Mouse (Mus musculus) brain, adult 2 months (tissue): ENCODE measurements around the gene Fam129b.

Experiments
- DNase-seq: peaks from one replicate; pipeline ENCODE4 v3.0.0; 2011; ENCODE audit warnings: low read depth, low spot score

Fam129b gene

DNA sequence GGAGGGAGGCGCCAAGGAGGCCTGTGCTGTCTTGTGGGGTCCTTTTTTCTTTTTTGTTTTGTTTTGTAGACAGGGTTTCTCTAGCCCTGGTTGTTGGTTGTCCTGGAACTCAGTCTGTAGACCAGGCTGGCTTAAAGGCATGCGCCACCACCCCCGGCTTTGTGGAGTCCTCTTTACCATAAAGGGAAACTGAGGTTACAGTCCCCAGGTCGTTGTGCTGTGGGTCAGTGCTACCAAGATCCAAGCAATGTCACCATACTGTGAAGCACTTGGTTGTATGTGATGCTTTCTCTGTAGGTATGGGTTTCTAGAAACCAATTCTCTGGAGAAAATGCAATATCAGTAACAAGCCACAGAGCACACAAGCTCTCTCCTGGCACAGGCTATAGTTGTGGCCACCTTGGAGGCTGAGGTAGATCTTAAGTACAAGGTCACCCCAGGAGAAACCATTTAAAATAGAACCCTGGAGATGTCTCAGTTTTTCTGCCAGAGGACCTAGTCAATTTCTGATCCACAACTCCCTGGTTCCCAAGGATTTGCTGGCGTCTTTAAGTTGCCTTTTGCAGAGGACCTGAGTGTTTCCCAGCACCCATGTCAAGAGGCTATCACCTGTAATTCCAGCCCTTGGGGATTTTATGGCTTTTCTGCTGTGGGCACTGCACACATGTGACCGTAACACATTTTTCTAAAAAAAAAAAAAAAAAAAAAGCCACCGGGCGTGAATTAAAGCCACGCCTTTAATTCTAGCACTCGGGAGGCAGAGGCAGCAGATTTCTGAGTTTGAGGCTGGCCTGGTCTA lies 88.9 kb downstream of the Fam129b start:
- DNase-seq, result no peak

- no peak for DNase-seq
Observed at GRCm38 (mm10) chr2:32965511-32966183, 89.7 kb downstream of the Fam129b start.

DNA sequence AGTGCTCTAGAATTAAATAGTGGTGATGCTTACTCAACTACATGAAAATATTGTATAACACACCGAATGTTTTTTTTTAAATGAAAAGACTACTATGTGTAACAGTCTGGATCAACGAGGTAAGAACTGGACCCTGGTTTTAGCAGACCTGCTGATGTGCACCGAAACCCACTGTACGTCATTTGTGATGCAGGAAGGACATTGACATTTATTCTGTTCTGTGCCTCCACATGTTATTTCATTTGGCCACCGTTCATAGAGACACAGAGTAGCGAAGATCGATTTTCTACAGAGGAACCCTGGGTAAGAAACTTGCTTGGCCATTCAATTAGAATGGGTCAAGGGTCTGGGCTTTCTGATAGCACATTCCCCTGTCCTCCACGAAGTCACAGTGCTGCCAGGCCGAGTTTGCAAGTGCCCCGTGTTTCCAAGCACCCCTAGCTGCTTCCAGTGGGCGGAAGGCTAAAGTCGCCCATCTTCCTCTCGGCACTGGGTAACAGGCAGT lies 90.3 kb downstream of the Fam129b start:
- DNase-seq, result no peak

DNA sequence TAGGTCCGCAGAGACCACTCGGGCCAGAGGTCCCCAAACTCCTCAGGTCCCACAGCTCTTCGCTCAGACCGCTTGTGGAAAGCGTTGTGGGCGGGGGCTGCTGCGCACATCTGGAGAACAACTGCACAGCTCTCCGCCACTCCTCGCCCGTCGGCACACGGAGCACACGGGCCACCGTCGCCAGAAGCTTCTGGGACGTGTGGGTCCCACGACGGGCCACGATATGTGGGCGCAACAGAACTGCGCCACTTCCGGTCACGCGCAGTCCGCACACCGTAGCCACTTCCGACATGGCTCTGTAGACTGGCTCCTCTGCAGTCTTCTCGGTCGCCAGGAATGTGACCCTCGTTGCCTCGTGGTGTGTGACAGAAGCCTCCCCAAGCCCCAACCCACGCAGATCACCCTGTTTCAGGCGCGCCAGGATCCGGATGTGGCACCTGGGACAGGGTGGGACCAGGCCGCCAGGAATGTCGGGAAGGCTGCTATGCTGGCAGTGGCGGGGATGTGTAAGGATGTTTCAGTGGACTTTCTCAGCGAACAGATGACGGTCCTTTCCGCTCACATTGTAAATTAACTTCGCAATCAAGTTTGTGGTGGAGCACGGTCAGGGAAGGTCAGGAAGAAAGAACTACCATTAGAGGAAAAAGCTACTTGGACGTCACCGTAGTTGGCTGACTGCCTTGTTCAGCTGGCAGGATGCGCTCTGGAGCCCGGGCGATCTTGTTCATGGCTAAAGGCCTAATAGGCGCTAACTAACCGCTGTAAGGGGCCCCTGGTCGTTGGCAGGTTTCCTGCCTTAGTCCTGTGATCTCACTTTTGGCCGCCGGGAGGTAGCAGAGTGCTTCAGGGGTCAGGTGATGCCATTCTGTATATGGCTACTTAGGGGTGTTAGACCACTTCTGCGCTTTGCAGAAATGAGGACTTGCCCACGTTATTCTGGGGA lies 91.0 kb downstream of the Fam129b start:
- DNase-seq, result peak; percentile 97

DNA sequence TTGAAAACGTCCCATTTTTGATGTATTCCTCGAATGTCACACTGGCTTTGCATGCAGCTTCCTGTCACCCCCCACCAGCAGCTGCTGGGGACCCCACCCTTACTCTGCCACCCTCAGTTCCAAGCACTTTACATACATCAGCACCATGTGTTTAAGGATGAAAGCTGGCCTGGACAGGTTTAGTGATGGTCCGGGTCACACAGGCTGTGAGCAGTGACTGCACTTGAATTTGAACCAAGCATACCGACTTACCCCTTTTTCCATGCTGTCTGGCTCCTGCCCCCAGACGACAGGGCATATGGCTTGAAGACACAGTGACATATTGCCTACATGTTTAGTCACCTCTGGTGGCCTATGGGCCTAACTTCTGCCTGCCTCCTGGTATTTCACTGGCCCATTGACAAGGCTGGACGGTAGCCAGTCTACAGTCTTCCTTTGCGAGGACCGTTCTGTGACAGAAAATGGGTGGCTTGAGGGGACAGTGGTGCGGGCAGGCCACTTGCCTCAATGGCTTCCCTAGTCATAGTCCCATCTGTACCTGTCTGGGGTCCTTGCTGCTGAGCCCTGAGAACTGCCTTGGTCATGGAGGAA lies 92.2 kb downstream of the Fam129b start:
- no peak for DNase-seq

- DNase-seq, result peak; percentile 71
Observed at GRCm38 (mm10) chr2:32969326-32969725, 93.4 kb downstream of the Fam129b start.

DNA sequence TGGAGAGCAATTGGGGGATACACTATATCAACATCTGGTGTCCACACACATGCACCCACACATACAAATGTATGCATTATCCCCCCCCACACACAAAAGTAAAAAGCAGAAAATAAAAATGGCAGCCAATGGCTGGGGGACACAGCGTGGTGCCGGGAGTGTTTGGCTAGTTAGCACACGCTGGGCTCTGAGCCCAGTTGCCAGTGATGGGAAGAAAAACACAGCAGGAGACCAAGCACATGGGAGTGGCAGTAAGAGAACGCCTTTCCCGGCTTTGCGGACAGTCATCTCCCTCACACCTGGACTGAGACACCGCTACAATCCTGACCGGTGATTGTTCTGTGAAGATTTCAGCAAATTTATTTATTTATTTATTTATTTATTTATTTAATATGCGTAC lies 95.3 kb downstream of the Fam129b start:
- peak; percentile 63 for DNase-seq

DNA sequence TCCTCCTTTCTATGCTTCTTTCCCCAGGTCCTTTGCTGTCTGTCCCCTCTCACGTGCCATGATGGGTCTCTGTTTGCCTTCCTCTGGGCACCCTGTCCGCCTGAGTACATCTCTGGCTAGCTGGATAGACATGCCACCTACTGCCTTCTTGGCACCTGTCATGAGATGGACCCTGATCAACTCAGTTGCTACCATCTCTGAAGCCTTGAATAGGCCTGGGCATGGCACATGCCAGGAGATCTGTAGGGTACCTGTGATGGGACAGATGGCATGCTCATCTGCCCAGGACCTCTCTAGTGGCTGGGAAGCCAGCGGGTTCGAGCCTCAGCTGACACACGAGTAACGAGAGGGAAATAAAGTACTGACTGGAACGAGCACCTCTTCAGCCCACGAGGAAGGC lies 98.3 kb downstream of the Fam129b start:
- DNase-seq, result no peak
